Mouse (Mus musculus) myocyte (in vitro differentiated cells): ENCODE data around the gene Sntb2.

Experiments
- CEBPB ChIP-seq: IDR thresholded peaks from 2 replicates; pipeline ENCODE4 v1.6.1; 2011; ENCODE audit warnings: mild to moderate bottlenecking, moderate library complexity; ENCODE audit not compliant: poor library complexity, insufficient read depth, severe bottlenecking
- E2F4 ChIP-seq: IDR thresholded peaks from one replicate; pipeline ENCODE4 v1.6.1; 2011; ENCODE audit warnings: mild to moderate bottlenecking, control low read depth, moderate library complexity; ENCODE audit not compliant: insufficient read depth
- MAX ChIP-seq: IDR thresholded peaks from one replicate; pipeline ENCODE4 v1.6.1; 2011; ENCODE audit warnings: low read depth, mild to moderate bottlenecking, control low read depth
- MYOD1 ChIP-seq, 3 experiments: IDR thresholded peaks; one replicate each; pipeline ENCODE4 v1.6.1; 2011; ENCODE audit warnings: control low read depth in 2 of 3, low read depth in 2 of 3, mild to moderate bottlenecking in 2 of 3, moderate library complexity in 1 of 3; ENCODE audit not compliant: insufficient read length in 2 of 3, control insufficient read depth in 1 of 3
- MYOG ChIP-seq, 3 experiments: IDR thresholded peaks; one replicate each; pipeline ENCODE4 v1.6.1; 2011; ENCODE audit warnings: control low read depth in 2 of 3, low read depth in 2 of 3, mild to moderate bottlenecking in 2 of 3; ENCODE audit not compliant: insufficient read length in 2 of 3, control insufficient read depth in 1 of 3, insufficient read depth in 1 of 3
- POLR2A ChIP-seq: IDR thresholded peaks from one replicate; pipeline ENCODE4 v1.6.1; 2011; ENCODE audit warnings: low read depth, mild to moderate bottlenecking, control low read depth, moderate library complexity; ENCODE audit not compliant: insufficient read length
- POLR2AphosphoS2 ChIP-seq: IDR thresholded peaks from one replicate; pipeline ENCODE4 v1.6.1; 2011; ENCODE audit warnings: low read depth, control low read depth; ENCODE audit not compliant: insufficient read length
- REST ChIP-seq: IDR thresholded peaks from one replicate; pipeline ENCODE4 v1.6.1; 2011; ENCODE audit warnings: mild to moderate bottlenecking, control low read depth, moderate library complexity; ENCODE audit not compliant: insufficient read depth, insufficient read length
- SRF ChIP-seq: IDR thresholded peaks from one replicate; pipeline ENCODE4 v1.6.1; 2011; ENCODE audit warnings: low read depth; ENCODE audit not compliant: control insufficient read depth, insufficient read length
- TCF12 ChIP-seq: IDR thresholded peaks from one replicate; pipeline ENCODE4 v1.6.1; 2011; ENCODE audit warnings: mild to moderate bottlenecking, control low read depth; ENCODE audit not compliant: poor library complexity, insufficient read depth, severe bottlenecking
- USF1 ChIP-seq: IDR thresholded peaks from one replicate; pipeline ENCODE4 v1.6.1; 2011; ENCODE audit warnings: low read depth, mild to moderate bottlenecking, control low read depth, moderate library complexity

GRCm38 (mm10) chr8:106907450-106907849, 28.1 kb upstream of the Sntb2 start:
- TF ChIP-seq E2F4 (no peak), POLR2A (no peak), USF1 (no peak), POLR2AphosphoS2 (no peak), MAX (no peak), MYOG (IDR thresholded peaks at IDR 0.05; ENCODE audit: control insufficient read depth in 1 of 3, insufficient read depth in 1 of 3, insufficient read length in 2 of 3, low read depth in 2 of 3) (no peak), TCF12 (no peak), MYOD1 (IDR thresholded peaks at IDR 0.05; ENCODE audit: control insufficient read depth in 1 of 3, insufficient read length in 2 of 3, low read depth in 2 of 3) (no peak), CEBPB (no peak), REST (no peak), SRF (no peak)
